Mouse (Mus musculus): Measurements from ENCODE around the gene Nme8. TPM values are rescaled to one million over a fixed set of nuclear protein-coding genes. Genes with fewer than 3 reads are reported as not detected.
A peak's percentile ranks its signal among the peaks of the same experiment; 100 is the strongest.

The Nme8 gene
- total and polyA plus RNA-seq, 3 experiments: 0.11 TPM; not detected in 2

DNA sequence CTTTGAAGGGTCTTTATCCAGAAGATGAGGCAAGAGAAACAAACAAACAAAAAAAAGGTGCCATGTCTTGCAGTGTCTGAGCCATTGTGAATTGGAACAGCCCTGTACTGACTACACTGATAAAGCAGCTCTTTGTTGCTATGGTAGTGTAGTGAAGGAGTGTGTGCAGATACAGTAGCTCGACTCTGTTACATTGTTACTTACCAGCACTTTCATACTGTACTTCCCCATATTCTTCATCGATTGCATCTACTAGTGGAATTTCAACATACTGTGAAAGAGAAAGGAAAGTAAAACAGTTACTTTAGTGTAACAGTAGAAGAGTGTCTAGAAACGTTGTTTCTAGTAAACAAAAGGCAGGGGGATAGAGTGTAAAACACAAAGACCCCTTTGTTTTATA lies 7.6 kb downstream of the Nme8 start:
- no peaks in the 10 kb centered on the region for H3K36me3 ChIP-seq (replicated peaks)
- ATAC-seq (ENCODE audit: extremely low read depth, insufficient number of reproducible peaks, low FRiP score, poor library complexity, severe bottlenecking): no peak
- TF ChIP-seq TAL1 (conservative IDR thresholded peaks at IDR 0.05; ENCODE audit: low read depth, low read length) (no peak), POLR2AphosphoS5 (IDR thresholded peaks at IDR 0.05; ENCODE audit: insufficient replicate concordance, low read depth, low read length) (no peak), GATA2 (IDR thresholded peaks at IDR 0.05; ENCODE audit: borderline replicate concordance, low read depth, low read length) (no peak), CTCF (IDR thresholded peaks at IDR 0.05; ENCODE audit: low read depth, low read length) (no peak), GATA1 (IDR thresholded peaks at IDR 0.05; ENCODE audit: borderline replicate concordance, low read length) (no peak)
- DNase-seq (ENCODE audit: low spot score): no peak
- no peaks in the 10 kb centered on the region for H3K4me1 ChIP-seq (ENCODE audit: insufficient read depth, low read depth, low read length)
- H3K27me3 ChIP-seq (ENCODE audit: insufficient read depth, low read length): peaks cover 2% of the 10 kb centered on the region
- H3K9me3 ChIP-seq (replicated peaks): no peaks in the 10 kb centered on the region
- H3K4me3 ChIP-seq (ENCODE audit: low read depth, low read length): no peak overlapping the region

DNA sequence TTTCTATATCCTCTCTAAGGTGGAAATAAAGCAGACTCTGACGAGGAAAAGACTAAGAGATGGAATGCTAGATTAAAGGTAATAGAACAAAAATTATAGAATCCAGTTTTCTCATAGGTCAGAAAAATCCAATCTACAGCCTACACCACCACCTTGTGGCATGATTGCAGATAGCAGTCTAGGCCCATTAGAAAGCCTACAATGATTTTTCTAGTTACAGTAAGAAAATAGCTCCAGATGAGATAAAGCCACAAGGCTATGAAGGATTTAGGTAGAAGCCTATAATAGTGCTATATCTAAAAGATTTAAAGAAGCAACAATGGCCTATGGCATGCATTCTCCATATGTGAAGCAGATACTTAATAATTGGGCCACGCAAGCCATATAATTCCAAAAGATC lies 13.6 kb downstream of the Nme8 start:
- H3K4me3 ChIP-seq (ENCODE audit: low read depth, low read length): no peak overlapping the region
- no peaks in the 10 kb centered on the region for H3K9me3 ChIP-seq (replicated peaks)
- TF ChIP-seq CTCF (IDR thresholded peaks at IDR 0.05; ENCODE audit: low read depth, low read length): 0 out of 2 replicates have a peak, but pooled peaks have one; percentile 9
- no peak for TF ChIP-seq POLR2AphosphoS5 (IDR thresholded peaks at IDR 0.05; ENCODE audit: insufficient replicate concordance, low read depth, low read length)
- no peak for TF ChIP-seq GATA2 (IDR thresholded peaks at IDR 0.05; ENCODE audit: borderline replicate concordance, low read depth, low read length)
- H3K27me3 ChIP-seq (ENCODE audit: insufficient read depth, low read length): peaks cover 6% of the 10 kb centered on the region
- H3K4me1 ChIP-seq (ENCODE audit: insufficient read depth, low read depth, low read length): no peaks in the 10 kb centered on the region
- DNase-seq (ENCODE audit: low spot score) (peak; percentile 3), ATAC-seq (ENCODE audit: extremely low read depth, insufficient number of reproducible peaks, low FRiP score, poor library complexity, severe bottlenecking) (no peak)
- no peaks in the 10 kb centered on the region for H3K36me3 ChIP-seq (replicated peaks)

DNA sequence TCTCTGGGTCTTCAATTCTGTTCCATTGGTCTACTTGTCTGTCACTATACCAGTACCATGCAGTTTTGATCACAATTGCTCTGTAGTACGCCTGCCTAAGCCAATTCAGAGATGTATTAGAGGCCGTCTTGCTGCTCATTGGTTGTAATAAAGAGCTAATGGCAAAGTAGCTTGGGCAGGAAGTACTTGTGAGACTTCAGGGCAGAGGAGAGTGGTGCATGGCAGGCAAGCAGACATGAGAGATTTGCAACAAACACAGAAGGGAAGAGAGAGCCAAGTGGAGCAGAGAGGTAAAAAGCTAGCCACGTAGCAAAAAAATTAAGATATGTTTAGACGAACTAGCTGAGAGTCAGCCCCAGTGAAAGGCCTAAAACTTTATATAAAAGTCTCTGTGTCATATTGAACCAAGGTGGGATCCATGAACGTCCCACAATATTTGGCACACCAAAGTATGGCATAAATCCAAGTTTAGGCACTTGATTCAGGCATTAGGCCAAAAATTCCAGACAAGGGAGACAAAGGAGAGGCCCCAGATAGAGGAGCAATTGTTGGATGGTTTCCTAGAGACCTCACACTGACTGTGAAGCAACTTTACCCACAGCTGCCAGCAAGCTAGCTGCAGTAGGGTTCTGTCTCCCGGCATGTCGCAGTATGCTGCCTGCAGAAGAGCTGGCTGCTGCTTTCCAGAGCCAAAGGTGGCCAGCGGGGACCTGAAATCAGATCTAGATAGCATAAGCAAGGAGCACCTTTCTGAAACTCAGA lies 14.5 kb downstream of the Nme8 start:
- no peak for DNase-seq (ENCODE audit: low spot score)
- TF ChIP-seq GATA1 (IDR thresholded peaks at IDR 0.05; ENCODE audit: borderline replicate concordance, low read length) (no peak), CTCF (IDR thresholded peaks at IDR 0.05; ENCODE audit: low read depth, low read length) (no peak), TAL1 (conservative IDR thresholded peaks at IDR 0.05; ENCODE audit: low read depth, low read length) (no peak), POLR2AphosphoS5 (IDR thresholded peaks at IDR 0.05; ENCODE audit: insufficient replicate concordance, low read depth, low read length) (no peak), GATA2 (IDR thresholded peaks at IDR 0.05; ENCODE audit: borderline replicate concordance, low read depth, low read length) (no peak)
- H3K4me3 ChIP-seq (ENCODE audit: low read depth, low read length): no peak overlapping the region
- H3K4me1 ChIP-seq (ENCODE audit: insufficient read depth, low read depth, low read length): no peaks in the 10 kb centered on the region
- H3K36me3 ChIP-seq (replicated peaks): no peaks in the 10 kb centered on the region
- H3K27me3 ChIP-seq (ENCODE audit: insufficient read depth, low read length): peaks cover 6% of the 10 kb centered on the region
- H3K9me3 ChIP-seq (replicated peaks): no peaks in the 10 kb centered on the region
- no peak for ATAC-seq (ENCODE audit: extremely low read depth, insufficient number of reproducible peaks, low FRiP score, poor library complexity, severe bottlenecking)

DNA sequence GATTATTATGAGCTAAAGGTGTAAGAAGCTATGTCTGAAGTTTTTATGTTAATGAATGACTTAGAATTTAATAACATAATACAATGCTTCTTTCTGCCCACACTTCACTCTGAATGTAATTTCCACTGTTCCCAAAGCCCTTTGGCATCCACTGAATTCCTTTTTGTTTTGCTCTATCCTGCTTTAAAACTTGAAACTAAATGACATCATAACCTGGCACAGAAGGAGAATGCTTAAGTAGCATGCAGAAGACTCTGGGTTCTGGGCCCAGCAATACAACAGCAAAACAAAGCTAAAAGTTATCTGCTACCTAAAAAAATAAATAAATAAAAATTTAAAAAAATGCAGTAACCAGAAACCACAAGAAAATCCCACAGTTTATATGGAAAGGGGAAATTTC lies 23.0 kb downstream of the Nme8 start:
- DNase-seq (ENCODE audit: low spot score): no peak
- H3K4me3 ChIP-seq (ENCODE audit: low read depth, low read length): no peak overlapping the region
- H3K9me3 ChIP-seq (replicated peaks): no peaks in the 10 kb centered on the region
- no peak for ATAC-seq (ENCODE audit: extremely low read depth, insufficient number of reproducible peaks, low FRiP score, poor library complexity, severe bottlenecking)
- H3K4me1 ChIP-seq (ENCODE audit: insufficient read depth, low read depth, low read length): no peaks in the 10 kb centered on the region
- no peak for TF ChIP-seq TAL1 (conservative IDR thresholded peaks at IDR 0.05; ENCODE audit: low read depth, low read length)
- no peak for TF ChIP-seq GATA2 (IDR thresholded peaks at IDR 0.05; ENCODE audit: borderline replicate concordance, low read depth, low read length)
- TF ChIP-seq GATA1 (IDR thresholded peaks at IDR 0.05; ENCODE audit: borderline replicate concordance, low read length): no peak
- TF ChIP-seq CTCF (IDR thresholded peaks at IDR 0.05; ENCODE audit: low read depth, low read length): no peak
- no peak for TF ChIP-seq POLR2AphosphoS5 (IDR thresholded peaks at IDR 0.05; ENCODE audit: insufficient replicate concordance, low read depth, low read length)
- no peaks in the 10 kb centered on the region for H3K36me3 ChIP-seq (replicated peaks)
- H3K27me3 ChIP-seq (ENCODE audit: insufficient read depth, low read length): no peaks in the 10 kb centered on the region

DNA sequence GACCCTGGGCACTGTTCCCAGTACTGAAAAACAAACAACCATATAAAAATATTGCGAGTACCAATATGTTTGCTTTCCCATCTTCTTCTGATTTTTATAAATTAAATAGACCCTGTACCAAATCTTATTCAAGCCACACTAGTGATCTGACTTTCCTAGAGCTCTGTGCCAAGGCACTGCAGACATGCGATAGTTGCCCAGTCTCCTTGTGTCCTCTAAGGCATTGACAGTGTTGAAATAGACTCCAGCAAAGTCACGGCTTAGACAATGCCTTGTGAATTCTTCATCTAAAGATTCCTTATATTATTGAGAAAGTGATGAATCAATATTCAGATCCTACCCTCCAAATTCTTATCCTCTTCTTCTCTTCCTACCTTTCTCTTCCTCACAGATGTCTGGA lies 23.6 kb downstream of the Nme8 start:
- H3K4me1 ChIP-seq (ENCODE audit: insufficient read depth, low read depth, low read length): no peaks in the 10 kb centered on the region
- H3K9me3 ChIP-seq (replicated peaks): no peaks in the 10 kb centered on the region
- no peak for DNase-seq (ENCODE audit: low spot score)
- no peak overlapping the region for H3K4me3 ChIP-seq (ENCODE audit: low read depth, low read length)
- no peak for ATAC-seq (ENCODE audit: extremely low read depth, insufficient number of reproducible peaks, low FRiP score, poor library complexity, severe bottlenecking)
- H3K27me3 ChIP-seq (ENCODE audit: insufficient read depth, low read length): no peaks in the 10 kb centered on the region
- TF ChIP-seq GATA1 (IDR thresholded peaks at IDR 0.05; ENCODE audit: borderline replicate concordance, low read length): no peak
- no peak for TF ChIP-seq CTCF (IDR thresholded peaks at IDR 0.05; ENCODE audit: low read depth, low read length)
- no peak for TF ChIP-seq POLR2AphosphoS5 (IDR thresholded peaks at IDR 0.05; ENCODE audit: insufficient replicate concordance, low read depth, low read length)
- no peak for TF ChIP-seq GATA2 (IDR thresholded peaks at IDR 0.05; ENCODE audit: borderline replicate concordance, low read depth, low read length)
- TF ChIP-seq TAL1 (conservative IDR thresholded peaks at IDR 0.05; ENCODE audit: low read depth, low read length): no peak
- no peaks in the 10 kb centered on the region for H3K36me3 ChIP-seq (replicated peaks)

DNA sequence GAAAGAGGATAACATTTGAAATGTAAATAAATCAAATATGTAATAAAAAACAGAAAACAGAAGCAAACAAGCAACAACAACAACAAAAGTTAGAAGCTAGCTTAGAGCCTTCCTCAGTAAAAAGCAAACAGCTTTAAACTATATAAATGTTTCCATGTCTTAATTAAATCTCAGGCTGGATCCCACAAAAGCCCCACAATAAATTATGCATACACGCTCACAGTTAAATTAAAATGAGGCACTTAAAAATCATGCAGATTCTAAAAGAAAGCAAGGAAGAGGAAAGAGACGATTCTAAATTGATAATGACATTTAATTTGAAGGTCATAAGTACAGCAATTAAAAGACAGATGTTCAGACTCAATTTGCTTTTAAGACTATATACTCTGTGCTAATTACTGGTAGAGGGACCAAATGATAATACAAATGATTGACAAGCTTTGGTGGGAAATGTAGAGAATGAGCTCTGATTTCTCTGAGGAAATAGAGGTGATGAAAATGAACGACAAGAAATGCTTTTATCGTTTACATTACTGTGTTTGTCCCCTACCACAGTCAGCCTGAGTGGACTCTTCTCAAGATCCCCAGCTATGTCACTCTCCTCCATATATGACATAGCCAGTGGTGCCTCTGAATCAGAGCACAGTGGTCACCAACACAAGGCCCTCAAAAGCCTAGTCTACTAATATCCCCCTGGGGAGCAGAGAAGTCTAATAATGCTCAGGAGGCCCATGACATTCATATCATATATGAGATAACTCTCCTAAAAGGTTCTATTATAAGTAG lies 29.0 kb downstream of the Nme8 start:
- DNase-seq (ENCODE audit: low spot score): no peak
- Histone ChIP-seq H3K4me3 (ENCODE audit: low read depth, low read length) (no peak overlapping the region), H3K9me3 (replicated peaks) (no peaks in the 10 kb centered on the region), H3K27me3 (ENCODE audit: insufficient read depth, low read length) (no peaks in the 10 kb centered on the region), H3K36me3 (replicated peaks) (no peaks in the 10 kb centered on the region), H3K4me1 (ENCODE audit: insufficient read depth, low read depth, low read length) (no peaks in the 10 kb centered on the region)
- TF ChIP-seq GATA2 (IDR thresholded peaks at IDR 0.05; ENCODE audit: borderline replicate concordance, low read depth, low read length) (no peak), GATA1 (IDR thresholded peaks at IDR 0.05; ENCODE audit: borderline replicate concordance, low read length) (no peak)
- ATAC-seq (ENCODE audit: extremely low read depth, insufficient number of reproducible peaks, low FRiP score, poor library complexity, severe bottlenecking): no peak
